Mouse (Mus musculus) embryonic facial prominence, embryonic 14.5 days (tissue): ENCODE results near the gene Adamtsl1. TPM values are rescaled to one million over a fixed set of nuclear protein-coding genes. Genes with fewer than 3 reads are reported as not detected.

Experiments
- ATAC-seq: fragments of 200-750 bp; cut with Nextera tagmentation; 2 replicates; pipeline ENCODE4 v1.8.0; 2017; ENCODE audit warnings: low read depth, moderate number of reproducible peaks, moderate TSS enrichment
- DNase-seq: peaks from one replicate; pipeline ENCODE4 v3.0.0-alpha.2; 2015; ENCODE audit warnings: low spot score
- H3K27ac ChIP-seq: fragments of 300-500 bp; sonication (generic); replicated peaks from 2 replicates; pipeline ENCODE4 v1.5.1; 2014; ENCODE audit warnings: low read depth, mild to moderate bottlenecking, low read length, moderate library complexity
- H3K27me3 ChIP-seq: fragments of 300-500 bp; sonication (generic); replicated peaks from 2 replicates; pipeline ENCODE4 v1.6.1; 2014; ENCODE audit warnings: low read length; ENCODE audit not compliant: control insufficient read depth, insufficient read depth
- H3K36me3 ChIP-seq: fragments of 300-500 bp; sonication (generic); 2 replicates; pipeline ENCODE4 v1.6.1; 2014; ENCODE audit warnings: low read length, mixed read lengths; ENCODE audit not compliant: control insufficient read depth, insufficient read depth
- H3K4me1 ChIP-seq: fragments of 300-500 bp; sonication (generic); 2 replicates; pipeline ENCODE4 v1.6.1; 2014; ENCODE audit warnings: antibody characterized with exemption, low read length; ENCODE audit not compliant: control insufficient read depth, insufficient read depth
- H3K4me2 ChIP-seq: fragments of 300-500 bp; sonication (generic); 2 replicates; pipeline ENCODE4 v1.6.1; 2014; ENCODE audit warnings: low read depth, mild to moderate bottlenecking, low read length, moderate library complexity, mixed read lengths
- H3K4me3 ChIP-seq: fragments of 300-500 bp; sonication (generic); 2 replicates; pipeline ENCODE4 v1.5.1; 2014; ENCODE audit warnings: low read depth, mild to moderate bottlenecking, low read length
- H3K9ac ChIP-seq: fragments of 300-500 bp; sonication (generic); 2 replicates; pipeline ENCODE4 v1.6.1; 2014; ENCODE audit warnings: low read depth, mild to moderate bottlenecking, low read length, moderate library complexity, mixed read lengths
- H3K9me3 ChIP-seq: fragments of 300-500 bp; sonication (generic); 2 replicates; pipeline ENCODE4 v1.6.1; 2016; ENCODE audit warnings: low read length; ENCODE audit not compliant: control insufficient read depth
- WGBS: fragments of 180-500 bp; shearing (Covaris S2); extraction: QIAGEN DNeasy Blood & Tissue Kit; methylation state at CpG from one replicate; pipeline ENCODE4 v1.1.7; 2014; 5-methylcytosine and 5-hydroxymethylcytosine counted together
- polyA plus RNA-seq: library from polyadenylated mRNA; unstranded; fragments of >200 nt; fragmentation: Nextera tagmentation; extraction: Ambion mirVana; gene quantifications from 2 replicates; pipeline ENCODE4 v1.2.1, GENCODE M21; 2014

The Adamtsl1 gene
- polyA plus RNA-seq, 1 experiment from 2014 or later, result 32.2 TPM

GRCm38 (mm10) chr4:85854507-85854906, 340.5 kb downstream of the Adamtsl1 start:
- no peak overlapping the region for H3K4me2 ChIP-seq
- DNase-seq, result peak; percentile 86
- WGBS, result 30% methylated on average over 8 of the region's 8 CpGs

GRCm38 (mm10) chr4:85879376-85879775, 365.4 kb downstream of the Adamtsl1 start:
- H3K27ac ChIP-seq, result no peak overlapping the region
- DNase-seq (no peak), ATAC-seq (no peak)
- H3K27me3 ChIP-seq, result no peaks in the 10 kb centered on the region
- no peaks in the 10 kb centered on the region for H3K9me3 ChIP-seq
- 58% methylated on average over 6 of the region's 6 CpGs for WGBS
- no peak overlapping the region for H3K9ac ChIP-seq
- no peaks in the 10 kb centered on the region for H3K4me1 ChIP-seq
- H3K36me3 ChIP-seq, result no peaks in the 10 kb centered on the region
- no peak overlapping the region for H3K4me3 ChIP-seq
- no peak overlapping the region for H3K4me2 ChIP-seq

More at GRCm38 (mm10) chr4:85854507-85854906, 340.5 kb downstream of the Adamtsl1 start:
- peaks cover 5% of the 10 kb centered on the region; the same call in 1 of the 2 replicates for H3K4me1 ChIP-seq
- no peak for ATAC-seq
- no peaks in the 10 kb centered on the region for H3K27me3 ChIP-seq
- H3K4me3 ChIP-seq, result no peak overlapping the region
- H3K9ac ChIP-seq, result no peak overlapping the region
- H3K27ac ChIP-seq, result peak overlapping the region; percentile 46; the same call in 1 of the 2 replicates
- no peaks in the 10 kb centered on the region for H3K9me3 ChIP-seq
- no peaks in the 10 kb centered on the region for H3K36me3 ChIP-seq

- WGBS, result 87% methylated on average over 4 of the region's 4 CpGs
- no peak for ATAC-seq
- H3K4me1 ChIP-seq, result no peaks in the 10 kb centered on the region
- no peak overlapping the region for H3K27ac ChIP-seq
- H3K27me3 ChIP-seq, result no peaks in the 10 kb centered on the region
- no peaks in the 10 kb centered on the region for H3K36me3 ChIP-seq
- no peak overlapping the region for H3K4me3 ChIP-seq
- no peak overlapping the region for H3K9ac ChIP-seq
- no peak for DNase-seq
- no peak overlapping the region for H3K4me2 ChIP-seq
- H3K9me3 ChIP-seq, result no peaks in the 10 kb centered on the region
These were observed 367.3 kb downstream of the Adamtsl1 start for GRCm38 (mm10) chr4:85881318-85881717.

GRCm38 (mm10) chr4:85884031-85884430, 370.1 kb downstream of the Adamtsl1 start:
- no peak for ATAC-seq
- no peak overlapping the region for H3K4me2 ChIP-seq
- H3K9me3 ChIP-seq, result no peaks in the 10 kb centered on the region
- no peak overlapping the region for H3K9ac ChIP-seq
- no peaks in the 10 kb centered on the region for H3K27me3 ChIP-seq
- 70% methylated on average over 4 of the region's 4 CpGs for WGBS
- peak; percentile 56 for DNase-seq
- H3K36me3 ChIP-seq, result no peaks in the 10 kb centered on the region
- no peak overlapping the region for H3K4me3 ChIP-seq
- H3K4me1 ChIP-seq, result no peaks in the 10 kb centered on the region
- H3K27ac ChIP-seq, result 0 out of 2 replicates have a peak overlapping the region, but pooled peaks have one; percentile 24

GRCm38 (mm10) chr4:85889877-85890598, 376.1 kb downstream of the Adamtsl1 start:
- H3K4me3 ChIP-seq, result no peak overlapping the region
- no peak for DNase-seq
- H3K9ac ChIP-seq, result no peak overlapping the region
- H3K27ac ChIP-seq, result no peak overlapping the region
- no peak overlapping the region for H3K4me2 ChIP-seq
- no peaks in the 10 kb centered on the region for H3K4me1 ChIP-seq
- H3K36me3 ChIP-seq, result no peaks in the 10 kb centered on the region
- whole genome bisulfite sequencing, result 71% methylated on average over 2 of the region's 2 CpGs
- no peaks in the 10 kb centered on the region for H3K27me3 ChIP-seq
- ATAC-seq, result no peak
- no peaks in the 10 kb centered on the region for H3K9me3 ChIP-seq

- Histone ChIP-seq H3K36me3 (no peaks in the 10 kb centered on the region), H3K9me3 (no peaks in the 10 kb centered on the region), H3K27ac (no peak overlapping the region), H3K9ac (no peak overlapping the region), H3K4me3 (no peak overlapping the region), H3K4me1 (no peaks in the 10 kb centered on the region), H3K27me3 (no peaks in the 10 kb centered on the region), H3K4me2 (no peak overlapping the region)
- 35% methylated on average over 4 of the region's 4 CpGs for WGBS
- ATAC-seq, result peak; percentile 60; the same call in 1 of the 2 replicates
- DNase-seq, result peak; percentile 84
These were observed 387.3 kb downstream of the Adamtsl1 start for GRCm38 (mm10) chr4:85901316-85901715.

GRCm38 (mm10) chr4:85904217-85904616, 390.2 kb downstream of the Adamtsl1 start:
- H3K27ac ChIP-seq, result no peak overlapping the region
- H3K4me3 ChIP-seq, result no peak overlapping the region
- H3K4me2 ChIP-seq, result no peak overlapping the region
- ATAC-seq, result no peak
- no peaks in the 10 kb centered on the region for H3K36me3 ChIP-seq
- H3K9me3 ChIP-seq, result no peaks in the 10 kb centered on the region; the same call in 1 of the 2 replicates
- H3K9ac ChIP-seq, result no peak overlapping the region
- no peak for DNase-seq
- no peaks in the 10 kb centered on the region for H3K4me1 ChIP-seq
- 82% methylated on average over 5 of the region's 5 CpGs for WGBS
- H3K27me3 ChIP-seq, result no peaks in the 10 kb centered on the region

GRCm38 (mm10) chr4:85916034-85916433, 402.1 kb downstream of the Adamtsl1 start:
- no peaks in the 10 kb centered on the region for H3K9me3 ChIP-seq
- ATAC-seq, result no peak
- peaks cover 4% of the 10 kb centered on the region for H3K4me1 ChIP-seq
- 17% methylated on average over 2 of the region's 2 CpGs for WGBS
- no peaks in the 10 kb centered on the region for H3K36me3 ChIP-seq
- H3K27me3 ChIP-seq, result no peaks in the 10 kb centered on the region
- H3K4me3 ChIP-seq, result no peak overlapping the region
- H3K9ac ChIP-seq, result no peak overlapping the region
- no peak overlapping the region for H3K4me2 ChIP-seq
- H3K27ac ChIP-seq, result peak overlapping the region; percentile 67; the same call in 1 of the 2 replicates
- peak; percentile 60 for DNase-seq

- Histone ChIP-seq H3K36me3 (no peaks in the 10 kb centered on the region), H3K4me3 (no peak overlapping the region), H3K4me2 (no peak overlapping the region), H3K9me3 (no peaks in the 10 kb centered on the region), H3K27me3 (no peaks in the 10 kb centered on the region), H3K9ac (no peak overlapping the region), H3K4me1 (peaks cover 4% of the 10 kb centered on the region), H3K27ac (no peak overlapping the region)
- WGBS, result 70% methylated on average over 4 of the region's 4 CpGs
- no peak for ATAC-seq
- DNase-seq, result no peak
These were observed 404.4 kb downstream of the Adamtsl1 start for GRCm38 (mm10) chr4:85918366-85918765.
